Mouse (Mus musculus) left cerebral cortex, postnatal 14 days (tissue): ENCODE results near the gene Ubiad1. TPM values are rescaled to one million over a fixed set of nuclear protein-coding genes. Genes with fewer than 3 reads are reported as not detected.

Source experiments
- DNase-seq, 2 experiments: peaks; one replicate each; pipeline ENCODE4 v3.0.0; 2021 to 2022; ENCODE audit warnings: low spot score in 2 of 2, mixed read lengths in 1 of 2
- intact Hi-C: fragments of 180-260 bp; cut with DNase I; formaldehyde crosslinking; loops from one replicate; pipeline ENCODE4 v1.15.1; 2025
- total RNA-seq, 2 experiments: library from RNA; stranded (reverse); gene quantifications; 2 replicates each; pipeline ENCODE4 v1.2.3; 2021

The Ubiad1 gene
- total RNA-seq, 2 experiments from 2014 or later = 8.8 to 9.5 TPM

- DNase-seq = no peak
- intact Hi-C loops = no loop called here
Measured at GRCm38 (mm10) chr4:148417559-148417958, 27.0 kb downstream of the Ubiad1 start.

GRCm38 (mm10) chr4:148417074-148417526 is 27.5 kb downstream of the Ubiad1 start:
- no peak for DNase-seq
- intact Hi-C loops = no loop called here

GRCm38 (mm10) chr4:148415575-148415974 is 29.0 kb downstream of the Ubiad1 start:
- intact Hi-C loops = no loop called here
- DNase-seq = no peak

GRCm38 (mm10) chr4:148408256-148408975 is 36.2 kb downstream of the Ubiad1 start:
- no peak for DNase-seq
- intact Hi-C loops = no loop called here

- no peak for DNase-seq
- intact Hi-C loops = no loop called here
Measured at GRCm38 (mm10) chr4:148405255-148405788, 39.2 kb downstream of the Ubiad1 start.

GRCm38 (mm10) chr4:148404748-148405147 is 39.8 kb downstream of the Ubiad1 start:
- no peak for DNase-seq

GRCm38 (mm10) chr4:148403402-148403801 is 41.2 kb downstream of the Ubiad1 start:
- intact Hi-C loops = no loop called here
- no peak for DNase-seq

More at GRCm38 (mm10) chr4:148404748-148405147, 39.8 kb downstream of the Ubiad1 start:
- intact Hi-C loops = no loop called here

- intact Hi-C loops = no loop called here
- no peak for DNase-seq
Measured at GRCm38 (mm10) chr4:148399437-148400094, 45.0 kb downstream of the Ubiad1 start.

- no peak for DNase-seq
- intact Hi-C loops = no loop called here
Measured at GRCm38 (mm10) chr4:148397531-148398287, 46.9 kb downstream of the Ubiad1 start.

GRCm38 (mm10) chr4:148397113-148397512 is 47.5 kb downstream of the Ubiad1 start:
- DNase-seq = peak in 1 of 2 experiments; percentile 73

GRCm38 (mm10) chr4:148395875-148396274 is 48.7 kb downstream of the Ubiad1 start:
- intact Hi-C loops = no loop called here
- no peak for DNase-seq

More at GRCm38 (mm10) chr4:148397113-148397512, 47.5 kb downstream of the Ubiad1 start:
- intact Hi-C loops = no loop called here

GRCm38 (mm10) chr4:148395198-148395597 is 49.4 kb downstream of the Ubiad1 start:
- intact Hi-C loops = no loop called here

GRCm38 (mm10) chr4:148391714-148392310 is 52.8 kb downstream of the Ubiad1 start:
- peak in 1 of 2 experiments; percentile 26 for DNase-seq
- intact Hi-C loops = no loop called here

More at GRCm38 (mm10) chr4:148395198-148395597, 49.4 kb downstream of the Ubiad1 start:
- no peak for DNase-seq

- no peak for DNase-seq
- intact Hi-C loops = no loop called here
Measured at GRCm38 (mm10) chr4:148389635-148390034, 54.9 kb downstream of the Ubiad1 start.

- no peak for DNase-seq
- intact Hi-C loops = no loop called here
Measured at GRCm38 (mm10) chr4:148389047-148389446, 55.5 kb downstream of the Ubiad1 start.

- DNase-seq = no peak
- intact Hi-C loops = loop anchor here (2.0 kb wide), 1 partner anchor 100 kb away; no protein-coding TSS in a partner anchor
Measured at GRCm38 (mm10) chr4:148385269-148385668, 59.3 kb downstream of the Ubiad1 start.
